Mouse (Mus musculus): ENCODE measurements around the gene Olfr839-ps1. TPM values are rescaled to one million over a fixed set of nuclear protein-coding genes. Genes with fewer than 3 reads are reported as not detected.

Olfr839-ps1 gene
- polyA plus RNA-seq (2011; ENCODE audit: insufficient read depth, insufficient read length, low replicate concordance, missing spikeins) = not detected in 2 replicates

GRCm38 (mm10) chr9:19177212-19177611 is at the start of gene Olfr839-ps1:
Gene Olfr839-ps1 (minus strand): TSS chr9:19177312.
- 66% methylated on average over 1 of the region's 1 CpGs for WGBS
- no peaks in the 10 kb centered on the region for H3K4me1 ChIP-seq (ENCODE audit: control insufficient read depth, insufficient read depth, low read length)
- no peak for TF ChIP-seq POLR2A (IDR thresholded peaks at IDR 0.05; ENCODE audit: borderline replicate concordance, control insufficient read depth, low read depth, low read length)
- TF ChIP-seq CTCF (IDR thresholded peaks at IDR 0.05; ENCODE audit: control insufficient read depth, insufficient read depth, low read length) = no peak
- H3K4me3 ChIP-seq (replicated peaks; ENCODE audit: control insufficient read depth, low read depth, low read length) = no peak within 1 kb of the TSS
- no peak within 1 kb of the TSS for H3K27ac ChIP-seq (ENCODE audit: control insufficient read depth, insufficient read depth, low read depth, low read length, poor library complexity)

DNA sequence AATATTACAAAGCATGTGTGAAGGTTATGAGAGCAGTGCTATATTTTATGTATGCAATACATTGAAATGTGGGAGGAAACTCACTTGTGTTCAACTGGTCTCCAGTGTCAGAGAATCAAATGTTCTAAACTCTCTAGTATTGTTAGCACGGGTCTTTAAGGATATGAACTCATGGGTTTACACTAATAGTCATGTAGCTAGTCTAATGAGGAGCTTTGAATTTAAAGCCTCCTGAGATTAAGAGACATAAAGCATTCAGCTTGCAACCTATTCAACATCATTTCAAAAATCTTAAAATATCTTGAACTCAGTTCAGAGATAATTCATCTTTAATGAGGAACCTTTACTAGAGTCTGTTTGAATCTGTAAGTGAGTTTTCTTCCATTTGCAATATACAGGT is 41.1 kb downstream of the Olfr839-ps1 start, which contains the start of gene Olfr837:
Gene Olfr837 (plus strand): TSS at position 301 of the 400 bp plus-strand sequence.
- Histone ChIP-seq H3K27ac (ENCODE audit: control insufficient read depth, insufficient read depth, low read depth, low read length, poor library complexity) (no peak within 1 kb of the TSS), H3K4me1 (ENCODE audit: control insufficient read depth, insufficient read depth, low read length) (no peaks in the 10 kb centered on the region), H3K4me3 (replicated peaks; ENCODE audit: control insufficient read depth, low read depth, low read length) (no peak within 1 kb of the TSS)
- TF ChIP-seq CTCF (IDR thresholded peaks at IDR 0.05; ENCODE audit: control insufficient read depth, insufficient read depth, low read length) = no peak
- TF ChIP-seq POLR2A (IDR thresholded peaks at IDR 0.05; ENCODE audit: borderline replicate concordance, control insufficient read depth, low read depth, low read length) = no peak
- 66% methylated on average over 1 of the region's 1 CpGs for WGBS

GRCm38 (mm10) chr9:19120082-19120481 is 57.0 kb downstream of the Olfr839-ps1 start, which contains the start of gene Olfr836:
Gene Olfr836 (plus strand): TSS chr9:19120382.
- Histone ChIP-seq H3K4me1 (ENCODE audit: control insufficient read depth, insufficient read depth, low read length) (no peaks in the 10 kb centered on the region), H3K27ac (ENCODE audit: control insufficient read depth, insufficient read depth, low read depth, low read length, poor library complexity) (no peak within 1 kb of the TSS), H3K4me3 (replicated peaks; ENCODE audit: control insufficient read depth, low read depth, low read length) (no peak within 1 kb of the TSS)
- TF ChIP-seq CTCF (IDR thresholded peaks at IDR 0.05; ENCODE audit: control insufficient read depth, insufficient read depth, low read length) (no peak), POLR2A (IDR thresholded peaks at IDR 0.05; ENCODE audit: borderline replicate concordance, control insufficient read depth, low read depth, low read length) (no peak)

Other genes with a start within 250 kb of the Olfr839-ps1 start
- not detected in 2 replicates for gene Olfr832, start 240.2 kb downstream of the Olfr839-ps1 start, polyA plus RNA-seq (2011; ENCODE audit: insufficient read depth, insufficient read length, low replicate concordance, missing spikeins)
- not detected in 2 replicates for gene Olfr834, start 189.3 kb downstream of the Olfr839-ps1 start, polyA plus RNA-seq (2011; ENCODE audit: insufficient read depth, insufficient read length, low replicate concordance, missing spikeins)
- not detected in 2 replicates for gene Olfr835, start 144.6 kb downstream of the Olfr839-ps1 start, polyA plus RNA-seq (2011; ENCODE audit: insufficient read depth, insufficient read length, low replicate concordance, missing spikeins)
- gene Olfr836, start 56.9 kb downstream of the Olfr839-ps1 start, polyA plus RNA-seq (2011; ENCODE audit: insufficient read depth, insufficient read length, low replicate concordance, missing spikeins) = not detected in 2 replicates
- not detected in 2 replicates for gene Olfr837, start 41.0 kb downstream of the Olfr839-ps1 start, polyA plus RNA-seq (2011; ENCODE audit: insufficient read depth, insufficient read length, low replicate concordance, missing spikeins)
- gene Olfr843, start 74.7 kb upstream of the Olfr839-ps1 start, polyA plus RNA-seq (2011; ENCODE audit: insufficient read depth, insufficient read length, low replicate concordance, missing spikeins) = 0.32 TPM in 1 of 2 replicates, not detected in the other
- not detected in 2 replicates for gene Olfr844, start 139.0 kb upstream of the Olfr839-ps1 start, polyA plus RNA-seq (2011; ENCODE audit: insufficient read depth, insufficient read length, low replicate concordance, missing spikeins)
- not detected in 2 replicates for gene Olfr845, start 159.1 kb upstream of the Olfr839-ps1 start, polyA plus RNA-seq (2011; ENCODE audit: insufficient read depth, insufficient read length, low replicate concordance, missing spikeins)
- not detected in 2 replicates for gene Olfr846, start 186.7 kb upstream of the Olfr839-ps1 start, polyA plus RNA-seq (2011; ENCODE audit: insufficient read depth, insufficient read length, low replicate concordance, missing spikeins)
- gene Olfr847, start 201.4 kb upstream of the Olfr839-ps1 start, polyA plus RNA-seq (2011; ENCODE audit: insufficient read depth, insufficient read length, low replicate concordance, missing spikeins) = not detected in 2 replicates